Mouse (Mus musculus): ENCODE results near the gene Ptma.
A peak's percentile ranks its signal among the peaks of the same experiment; 100 is the strongest.
"Not testable (repeated sequence)": the region's sequence is repeated elsewhere in the genome, so short reads cannot be mapped to it uniquely, and the experiment has no call there.

Gene Ptma

GRCm38 (mm10) chr1:86526116-86526788 lies at the start of gene Ptma:
Ptma (plus strand) TSS chr1:86526726.
- DNase-seq: peak; percentile 98

GRCm38 (mm10) chr1:86477738-86478285 lies 48.7 kb upstream of the Ptma start:
- no peak for DNase-seq

- no peak for DNase-seq
Observed at GRCm38 (mm10) chr1:86479099-86479825, 47.3 kb upstream of the Ptma start.

- DNase-seq: no peak
Observed at GRCm38 (mm10) chr1:86480288-86480687, 46.2 kb upstream of the Ptma start.

- DNase-seq: no peak
Observed at GRCm38 (mm10) chr1:86480735-86481447, 45.6 kb upstream of the Ptma start.

DNA sequence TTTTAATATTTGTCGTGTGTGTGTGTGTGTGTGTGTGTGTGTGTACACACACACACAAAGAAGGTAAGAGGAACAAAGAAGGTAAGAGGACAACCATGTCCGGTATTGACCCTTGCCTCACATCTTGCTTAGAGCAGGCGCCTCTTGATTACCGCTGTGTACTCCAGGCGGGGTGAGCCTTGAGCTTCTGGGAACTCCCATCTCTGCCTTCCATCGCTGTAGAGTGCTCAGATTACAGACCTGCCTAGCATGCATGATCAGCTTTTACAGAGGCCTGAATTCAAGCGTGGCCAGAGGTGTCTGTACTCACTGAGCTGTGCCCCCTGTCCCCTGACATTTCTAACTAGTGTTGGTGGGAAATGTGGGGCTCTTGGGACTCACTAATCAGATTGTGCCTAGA lies 45.1 kb upstream of the Ptma start:
- DNase-seq: no peak

DNA sequence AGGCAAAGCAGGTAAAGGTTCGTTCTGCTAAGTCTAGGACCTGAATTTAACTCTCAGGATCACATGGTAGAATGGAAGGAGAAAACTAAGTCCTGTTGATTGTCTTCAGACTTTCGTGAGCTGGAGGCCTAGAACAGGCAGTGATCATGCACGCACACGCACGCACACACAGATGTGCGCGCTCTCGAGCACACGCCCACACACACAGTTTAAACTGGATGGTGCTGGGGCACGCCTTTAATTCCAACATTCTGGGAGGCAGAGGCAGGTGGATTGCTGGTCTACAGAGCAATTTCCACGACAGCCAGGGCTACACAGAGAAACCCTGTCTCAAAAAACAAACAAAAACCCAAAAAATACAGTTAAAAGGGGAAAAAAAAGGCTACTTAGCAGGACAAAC lies 44.2 kb upstream of the Ptma start:
- no peak for DNase-seq

DNA sequence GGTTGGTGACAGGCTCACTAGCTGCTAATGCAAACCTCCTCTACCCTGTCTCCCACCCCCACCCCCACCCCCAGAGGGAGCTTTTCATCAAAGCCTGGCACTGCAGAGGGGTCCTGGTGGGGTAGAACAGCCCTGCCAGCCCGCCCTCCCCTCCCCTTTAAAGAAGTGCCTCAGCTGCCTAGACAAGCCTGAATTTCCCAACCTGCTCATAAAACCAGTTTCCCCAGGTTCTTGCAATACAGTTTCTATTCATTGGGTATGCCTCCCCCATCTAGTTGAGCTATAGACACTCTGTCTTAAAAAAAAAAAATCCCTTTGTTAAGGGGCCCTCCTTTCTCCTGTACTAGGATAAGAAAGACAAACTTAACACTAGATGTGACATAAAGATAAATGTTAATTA lies 43.8 kb upstream of the Ptma start:
- DNase-seq: no peak

GRCm38 (mm10) chr1:86485346-86485745 lies 41.2 kb upstream of the Ptma start:
- DNase-seq: no peak

DNA sequence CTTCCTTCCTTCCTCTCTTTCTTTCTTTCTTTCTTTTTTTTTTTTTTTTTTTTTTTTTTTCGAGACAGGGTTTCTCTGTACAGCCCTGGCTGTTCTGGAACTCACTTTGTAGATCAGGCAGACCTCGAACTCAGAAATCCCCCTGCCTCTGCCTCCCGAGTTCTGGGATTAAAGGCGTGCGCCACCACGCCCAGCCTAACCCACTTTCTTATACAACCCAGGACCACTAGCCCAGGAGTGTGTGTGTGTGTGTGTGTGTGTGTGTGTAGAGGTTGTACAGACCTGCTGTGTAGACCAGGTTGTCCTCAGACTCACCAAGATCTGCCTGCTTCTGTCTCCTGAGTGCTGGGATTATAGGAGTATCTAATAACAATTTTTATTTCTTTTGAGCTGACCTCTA lies 40.7 kb upstream of the Ptma start:
- DNase-seq: not testable (repeated sequence)

DNA sequence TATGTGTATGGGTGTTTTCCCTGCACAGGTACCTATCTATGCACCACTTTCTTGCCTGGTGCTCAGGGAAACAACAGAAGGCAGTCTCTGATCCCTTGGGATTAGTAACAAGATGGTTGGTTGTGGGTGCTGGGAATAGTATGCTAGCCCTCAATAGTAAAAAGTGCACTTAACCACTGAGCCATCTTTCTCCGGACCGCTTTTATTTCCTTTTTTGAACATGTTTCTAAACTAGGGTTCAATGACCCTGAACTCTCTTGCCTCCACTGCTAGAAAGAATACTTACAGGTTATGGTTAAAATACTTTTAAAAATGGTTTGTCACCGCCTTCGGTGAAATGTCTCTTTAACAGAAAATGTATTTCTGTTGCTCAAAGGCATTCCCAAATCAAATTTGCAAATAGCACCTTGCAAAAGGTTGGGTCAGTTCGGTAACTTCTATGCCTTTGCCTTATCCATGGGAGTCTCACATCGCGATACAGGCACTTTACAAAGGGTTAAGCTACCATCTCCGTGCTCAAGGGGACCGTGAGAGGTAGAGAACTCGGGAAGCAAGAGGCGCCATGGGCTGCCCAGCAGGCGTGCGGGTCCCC lies 39.7 kb upstream of the Ptma start:
- DNase-seq: no peak

- peak; percentile 100 for DNase-seq
Observed at GRCm38 (mm10) chr1:86487295-86487907, 39.1 kb upstream of the Ptma start.

DNA sequence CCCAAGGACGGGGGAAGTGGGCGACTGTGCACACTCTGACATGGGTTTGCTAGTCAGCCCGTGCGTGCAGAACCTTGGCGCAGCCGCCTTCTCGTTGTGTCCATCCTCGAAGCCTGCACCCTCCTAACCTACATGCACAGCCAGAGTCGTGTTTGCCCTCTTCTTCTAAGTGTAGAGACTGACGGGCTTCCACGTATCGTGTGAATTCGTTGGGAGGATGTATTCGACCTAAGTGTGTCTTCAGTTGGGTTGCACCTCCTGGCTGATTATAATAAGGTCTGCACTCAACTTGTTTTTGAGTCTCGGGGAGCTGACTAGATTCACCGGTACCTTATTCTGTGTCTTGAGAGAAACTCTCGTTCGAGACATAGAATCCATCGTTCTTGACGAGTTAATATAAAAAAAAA lies 38.6 kb upstream of the Ptma start:
- DNase-seq: no peak

DNA sequence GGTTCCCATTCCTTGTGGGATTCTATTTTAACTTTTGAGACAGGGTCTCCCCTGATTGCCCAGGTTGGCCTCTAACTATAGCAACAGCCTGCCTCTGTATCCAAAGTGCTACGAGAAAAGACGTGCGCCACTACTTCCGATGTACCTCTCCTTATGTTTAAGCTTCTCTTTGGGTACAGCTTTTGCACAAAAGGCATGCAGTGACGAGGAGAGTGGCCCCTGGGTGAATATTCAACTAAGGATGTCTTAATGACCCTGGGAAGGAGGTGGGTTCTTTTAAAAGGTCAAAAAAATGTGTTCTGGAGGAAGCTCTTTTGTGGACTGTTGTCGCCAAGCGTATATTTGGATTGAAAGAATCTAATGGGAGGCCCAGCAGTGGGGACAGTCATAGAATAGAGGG lies 38.2 kb upstream of the Ptma start:
- DNase-seq: no peak

DNA sequence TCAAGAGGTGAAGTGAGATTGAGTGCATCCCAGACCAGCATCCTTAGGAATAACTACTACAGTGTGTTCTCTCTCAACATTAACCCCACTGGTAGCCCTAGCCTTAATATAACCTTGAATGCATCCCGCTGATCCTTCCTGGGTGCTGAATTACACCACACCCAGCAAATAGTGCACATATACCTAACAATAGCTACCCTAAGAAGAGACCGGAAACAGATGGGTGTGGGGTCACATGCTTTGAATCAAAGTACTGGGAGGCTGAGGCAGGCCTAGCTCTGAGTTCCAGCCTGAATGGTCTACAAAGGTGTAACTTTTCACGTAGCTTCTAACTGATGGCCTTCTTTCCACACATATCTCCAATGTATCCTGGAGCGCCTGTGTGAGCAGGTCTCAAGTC lies 37.8 kb upstream of the Ptma start:
- DNase-seq: no peak

- DNase-seq: no peak
Observed at GRCm38 (mm10) chr1:86489901-86490300, 36.6 kb upstream of the Ptma start.

DNA sequence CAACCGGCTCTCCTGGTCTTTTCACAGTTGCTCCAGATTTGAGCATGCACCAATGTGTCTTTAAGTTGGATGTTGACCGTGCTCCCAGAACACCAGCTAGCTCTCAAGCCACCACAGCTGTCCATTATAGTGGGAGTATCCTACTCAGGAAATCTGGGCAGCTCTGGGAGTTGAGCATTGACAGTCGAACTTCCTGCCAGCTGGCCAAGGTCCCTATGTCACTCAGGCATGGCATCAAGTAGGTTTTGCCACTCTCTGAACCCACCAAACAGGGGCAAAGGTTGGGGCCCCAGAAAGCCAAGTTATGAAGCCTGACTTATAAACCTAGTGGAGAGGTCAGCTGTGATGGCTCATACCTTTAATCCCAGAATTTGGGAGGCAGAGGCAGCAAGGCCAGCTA lies 35.8 kb upstream of the Ptma start:
- DNase-seq: no peak

- DNase-seq: peak; percentile 52
Observed at GRCm38 (mm10) chr1:86491533-86492094, 34.9 kb upstream of the Ptma start.

DNA sequence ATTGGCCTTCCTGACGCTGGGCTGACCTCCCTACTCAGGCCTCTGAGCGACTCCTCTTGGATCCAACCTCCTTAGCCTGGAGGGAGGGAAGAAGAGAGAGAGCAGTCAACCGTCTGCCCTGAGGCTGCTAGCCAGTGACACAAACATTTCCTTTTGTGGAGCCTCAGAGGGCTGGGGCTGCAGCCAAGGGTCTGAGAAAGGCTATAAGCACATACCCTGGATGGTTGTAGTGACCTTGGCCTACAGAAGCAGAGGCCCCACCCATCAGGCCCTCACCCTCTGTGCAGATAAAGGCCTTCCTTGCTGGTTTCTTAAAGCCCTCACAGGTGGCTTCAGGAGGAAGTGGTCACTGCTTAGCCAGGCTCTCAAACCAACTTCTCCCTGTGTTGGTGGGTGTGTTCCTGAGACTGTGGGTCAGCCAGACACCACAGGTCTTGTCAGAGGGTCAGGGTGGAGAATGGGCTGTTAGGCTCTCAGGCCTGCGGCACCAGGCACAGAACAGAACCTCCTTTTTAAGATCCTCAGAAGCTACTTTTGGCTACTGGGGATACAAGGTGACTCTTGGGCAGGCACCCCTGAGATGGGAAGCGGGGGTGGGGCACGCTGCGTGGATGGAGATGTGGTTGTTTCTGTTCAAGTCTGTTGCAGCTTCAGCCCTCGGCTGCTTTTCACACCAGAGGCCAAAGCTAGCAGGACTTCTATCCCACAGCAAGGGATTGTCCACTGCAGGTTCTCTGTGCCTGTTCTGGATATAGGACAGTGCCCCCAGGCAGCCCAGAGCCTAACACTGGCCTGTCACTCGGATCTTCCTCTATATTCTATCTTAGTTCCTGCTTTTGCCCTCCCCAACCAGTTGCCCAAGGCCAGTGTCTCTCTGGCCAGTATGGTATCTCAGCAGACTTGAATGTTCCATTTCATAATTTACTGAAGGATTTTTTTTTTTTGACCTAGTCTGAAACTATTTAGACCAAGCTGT lies 34.1 kb upstream of the Ptma start:
- peak; percentile 51 for DNase-seq

GRCm38 (mm10) chr1:86493783-86494182 lies 32.7 kb upstream of the Ptma start:
- no peak for DNase-seq

- DNase-seq: no peak
Observed at GRCm38 (mm10) chr1:86496340-86496739, 30.2 kb upstream of the Ptma start.
